Mouse (Mus musculus) small intestine, adult 2 months (tissue): ENCODE data around the gene Nog.

ENCODE experiments used
- CTCF ChIP-seq: fragments of 200-500 bp; IDR thresholded peaks from 2 replicates; pipeline ENCODE4 v1.5.1; 2012; ENCODE audit warnings: low read depth, mild to moderate bottlenecking, control low read depth, inconsistent platforms, low read length, moderate library complexity, mixed read lengths; ENCODE audit not compliant: insufficient replicate concordance, insufficient read length; ENCODE audit errors: extremely low read depth
- POLR2A ChIP-seq: fragments of 200-500 bp; IDR thresholded peaks from 2 replicates; pipeline ENCODE4 v1.6.1; 2012; ENCODE audit warnings: low read depth, mild to moderate bottlenecking, control low read depth, inconsistent platforms, low read length, moderate library complexity

DNA sequence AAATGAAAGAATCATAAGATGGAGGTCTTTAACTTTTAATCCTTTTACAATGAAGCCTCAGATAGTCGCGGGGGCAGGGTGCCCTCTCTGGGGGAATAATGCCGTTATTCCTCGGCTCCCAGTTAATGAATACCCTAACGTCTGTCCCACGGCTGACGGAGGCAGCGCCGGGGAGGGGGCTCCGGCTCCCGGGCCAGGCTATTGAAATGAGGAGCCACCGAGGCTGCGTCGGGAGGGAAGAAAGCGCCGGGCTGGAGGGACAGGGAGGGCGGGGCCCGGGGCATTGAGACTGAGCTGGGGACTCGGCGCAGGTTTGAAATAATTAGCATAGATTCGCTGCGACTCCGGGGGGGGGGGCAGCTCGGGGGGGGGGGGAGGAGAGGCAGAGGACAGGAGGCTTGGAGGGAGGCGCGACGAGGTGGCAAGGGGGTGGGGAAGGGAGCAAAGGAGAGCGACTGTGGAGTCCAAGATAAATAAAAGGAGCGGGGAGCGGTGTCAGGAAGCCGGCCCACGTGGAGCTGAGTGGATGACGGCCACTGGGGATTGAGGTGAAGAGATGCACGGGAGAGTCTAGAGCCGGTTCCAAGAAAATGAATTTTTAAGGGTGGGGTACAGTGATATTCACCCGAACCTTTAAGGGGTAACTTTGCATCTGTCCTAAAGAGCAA lies 2.9 kb downstream of the Nog start:
- TF ChIP-seq CTCF, result no peak
- TF ChIP-seq POLR2A, result no peak
